Mouse (Mus musculus) telencephalon, adult 2 months (tissue): ENCODE results near the gene Senp1.

Experiments
- DNase-seq: peaks from one replicate; pipeline ENCODE4 v3.0.0-alpha.2; 2011; ENCODE audit warnings: low read depth, low spot score

The Senp1 gene

DNA sequence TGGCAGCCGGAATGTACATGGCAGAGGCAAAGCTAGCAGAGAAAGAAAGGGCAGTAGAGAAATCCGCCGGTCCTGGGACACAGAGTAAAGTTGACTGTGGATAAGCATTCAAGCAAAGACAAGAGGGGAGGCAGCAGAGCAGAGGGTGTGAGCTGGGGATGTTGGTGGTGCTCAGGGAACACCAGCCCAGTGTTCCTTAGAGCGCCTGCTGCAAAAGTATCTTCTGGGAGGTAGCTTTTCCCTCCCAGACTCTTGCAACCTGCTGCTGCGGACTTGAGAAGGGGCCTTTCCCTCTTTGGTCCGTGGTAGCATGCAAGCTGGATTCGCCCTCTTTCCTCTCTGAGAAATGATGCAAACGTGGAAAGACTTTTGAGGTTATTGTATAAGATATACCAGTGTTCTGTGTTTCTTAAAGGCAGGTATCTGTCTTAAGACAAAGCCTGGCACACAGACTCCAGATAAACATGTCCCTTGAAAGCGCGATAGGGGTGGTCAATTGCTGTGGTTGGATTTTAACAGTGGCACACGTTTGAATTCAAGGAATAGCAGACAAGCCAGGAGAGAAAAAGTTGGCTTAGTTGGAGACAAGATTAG, 14.3 kb upstream of the Senp1 start:
- DNase-seq, result no peak

DNA sequence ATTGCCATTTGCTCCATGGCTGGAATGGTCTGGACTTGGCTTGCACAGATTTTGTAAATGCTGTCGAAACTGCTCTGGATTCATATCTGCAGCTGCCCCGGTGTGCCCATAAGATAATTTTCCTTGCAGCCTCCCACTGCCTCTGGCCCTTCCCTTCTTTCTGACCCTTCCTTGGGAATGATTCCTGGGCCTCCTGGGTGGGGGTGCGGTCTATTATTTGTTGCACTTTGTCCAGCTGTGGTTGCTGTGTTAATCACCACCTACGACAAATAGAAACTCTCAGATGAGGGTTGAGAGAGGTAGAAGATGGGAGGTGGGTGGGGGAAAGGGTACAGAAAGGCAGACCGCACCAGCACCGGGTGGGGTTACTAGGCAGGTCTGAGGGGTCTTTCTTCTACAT, 13.7 kb upstream of the Senp1 start:
- no peak for DNase-seq

DNA sequence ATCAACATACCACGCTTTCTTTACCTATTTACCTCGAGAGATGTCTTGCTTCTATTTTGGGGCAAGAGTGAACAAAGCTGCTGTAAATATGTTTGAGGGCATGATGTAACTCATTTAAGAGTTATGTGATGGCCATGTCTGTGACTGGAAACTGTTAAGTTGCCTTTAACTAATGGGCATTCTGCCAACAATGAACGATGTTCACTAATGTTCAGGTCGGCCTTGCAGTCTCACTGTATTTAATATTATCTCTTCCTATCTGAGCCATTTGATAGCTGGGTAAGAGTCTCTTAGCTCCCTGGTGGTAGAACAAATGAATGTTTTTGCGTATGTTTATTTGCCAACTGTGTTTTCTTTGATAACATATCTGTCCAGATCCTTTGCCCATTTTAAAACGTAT, 13.0 kb upstream of the Senp1 start:
- DNase-seq, result no peak

DNA sequence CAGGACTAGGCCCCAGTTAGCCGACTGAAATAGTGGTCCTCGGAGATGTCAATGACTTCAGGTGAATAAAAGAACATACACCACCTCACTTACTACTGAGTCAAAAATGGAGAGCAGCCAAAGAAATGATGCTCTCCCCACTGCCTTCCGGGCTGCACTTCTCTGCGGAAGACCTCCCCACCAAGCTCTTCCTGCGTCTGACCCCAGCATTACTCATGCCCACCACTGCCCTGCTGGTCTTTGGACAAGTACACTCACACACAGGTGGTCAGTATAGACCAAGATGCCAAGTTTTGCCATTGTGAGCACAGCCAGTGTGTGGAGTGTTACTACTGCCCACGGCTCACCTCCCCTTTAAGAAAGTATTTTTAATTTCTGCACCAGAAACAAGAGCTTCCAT, 8.9 kb upstream of the Senp1 start:
- no peak for DNase-seq

DNA sequence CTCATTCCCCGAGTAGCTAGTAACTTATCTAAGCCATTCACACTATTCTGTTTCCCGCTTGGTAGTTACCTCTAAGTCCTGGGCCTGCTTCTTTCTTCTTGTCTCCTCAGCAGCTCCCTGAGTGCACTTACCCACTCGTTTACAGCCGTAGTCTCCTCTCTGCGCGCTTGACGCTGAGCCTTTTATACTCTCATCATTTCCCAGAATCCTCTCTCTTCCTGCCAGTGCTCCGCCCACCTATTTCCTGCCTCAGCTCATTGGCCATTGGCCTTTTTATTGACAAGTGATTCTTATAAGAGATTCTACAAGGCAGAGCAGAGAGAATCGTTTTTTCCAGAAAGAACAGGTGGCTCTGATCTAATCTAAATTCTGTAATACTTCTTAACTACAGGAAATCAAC, 5.0 kb upstream of the Senp1 start:
- no peak for DNase-seq

DNA sequence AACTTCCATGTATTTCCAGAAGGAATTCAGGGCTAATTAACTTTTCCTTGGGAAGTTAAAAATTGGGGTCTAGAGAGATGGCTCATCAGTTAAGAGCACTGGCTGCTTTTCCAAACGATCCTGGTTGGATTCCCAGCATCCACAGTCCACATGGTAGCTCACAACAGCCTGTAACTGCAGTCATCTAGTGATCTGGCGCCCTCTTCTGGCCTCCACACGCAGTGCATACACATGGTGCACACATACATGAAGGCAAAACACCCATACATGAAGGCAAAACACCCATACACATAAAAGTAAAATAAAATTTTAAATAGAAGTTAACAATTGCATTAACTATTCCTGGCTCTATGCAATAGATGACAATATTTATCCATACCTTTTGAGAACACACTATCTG, 3.4 kb upstream of the Senp1 start:
- no peak for DNase-seq

DNA sequence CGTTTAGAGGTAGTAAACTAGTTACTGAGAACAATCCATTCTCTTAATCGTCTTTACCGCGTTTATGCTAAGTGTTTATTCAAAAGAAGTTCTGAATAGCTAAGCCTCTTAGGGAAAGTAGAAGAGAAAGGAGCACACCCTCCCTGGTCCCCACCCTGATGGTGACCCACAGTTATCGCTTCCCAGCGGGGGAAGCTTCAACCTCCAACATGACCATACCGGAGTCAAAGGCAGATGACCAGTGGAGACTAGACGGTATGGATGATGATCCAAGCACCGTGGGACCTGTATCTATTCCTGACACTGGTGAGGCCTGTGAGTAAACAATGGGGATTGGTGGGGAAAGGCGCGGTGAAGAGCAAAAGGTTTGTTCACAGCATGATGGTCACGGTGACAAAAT, 1.4 kb upstream of the Senp1 start:
- no peak for DNase-seq

DNA sequence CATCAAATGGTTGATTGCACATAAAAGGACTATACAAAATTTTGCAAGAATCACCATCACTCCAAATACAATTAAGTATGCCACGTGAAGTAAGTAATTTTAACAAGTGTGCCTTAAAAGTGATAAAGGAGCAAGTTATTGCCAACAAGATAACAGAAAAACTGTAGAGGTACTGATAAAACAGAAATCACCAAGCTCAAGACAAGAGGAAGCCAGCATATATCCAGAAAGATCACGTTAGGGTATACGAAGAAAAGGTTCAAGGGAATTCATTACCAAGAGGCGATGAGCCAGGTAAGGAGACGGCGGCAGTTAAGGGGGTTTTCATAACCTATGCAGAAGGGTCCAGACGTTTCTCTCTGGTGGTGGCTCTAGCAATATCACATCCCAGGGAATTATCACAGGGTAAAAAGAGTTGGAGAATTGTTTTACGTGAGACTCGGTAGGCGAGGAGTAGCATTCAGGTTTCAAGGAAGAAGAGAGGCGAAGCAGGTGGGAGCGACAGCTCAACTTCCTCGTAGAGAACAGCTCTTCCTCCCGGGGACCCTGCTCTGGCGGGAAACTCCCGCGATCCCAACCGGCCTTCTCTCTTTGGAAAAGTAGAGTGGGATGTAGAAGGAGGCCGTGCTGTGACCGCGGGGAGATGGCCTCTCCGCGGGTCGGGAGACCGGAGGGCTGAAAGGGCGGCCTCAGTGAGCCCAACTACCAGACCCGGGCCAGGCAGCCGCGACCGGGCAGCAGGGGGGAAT, 998 bp downstream of the Senp1 start, which contains the start of gene Pfkm:
Gene Pfkm, plus strand, starts transcription at position 218 of the 749 bp plus-strand sequence.
- no peak for DNase-seq

DNA sequence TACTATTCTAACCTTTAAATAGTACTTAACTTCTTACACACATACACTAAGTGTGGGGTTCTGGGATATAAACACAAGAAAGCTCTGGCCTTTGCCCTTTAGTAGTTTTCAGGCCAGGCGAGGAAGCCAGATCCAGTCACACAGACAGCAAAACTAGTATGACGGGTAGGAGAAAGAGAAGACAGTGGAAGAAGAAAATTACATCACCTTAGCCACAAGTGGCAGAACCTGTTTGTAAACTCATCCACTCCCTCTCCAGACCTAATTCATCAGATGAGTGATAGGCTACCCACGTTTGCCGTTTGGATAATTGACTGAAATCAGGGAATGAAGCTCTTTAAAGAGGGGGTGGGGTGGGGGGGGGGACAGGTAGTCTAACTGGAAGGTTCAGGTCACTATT, 1.7 kb downstream of the Senp1 start:
- no peak for DNase-seq

DNA sequence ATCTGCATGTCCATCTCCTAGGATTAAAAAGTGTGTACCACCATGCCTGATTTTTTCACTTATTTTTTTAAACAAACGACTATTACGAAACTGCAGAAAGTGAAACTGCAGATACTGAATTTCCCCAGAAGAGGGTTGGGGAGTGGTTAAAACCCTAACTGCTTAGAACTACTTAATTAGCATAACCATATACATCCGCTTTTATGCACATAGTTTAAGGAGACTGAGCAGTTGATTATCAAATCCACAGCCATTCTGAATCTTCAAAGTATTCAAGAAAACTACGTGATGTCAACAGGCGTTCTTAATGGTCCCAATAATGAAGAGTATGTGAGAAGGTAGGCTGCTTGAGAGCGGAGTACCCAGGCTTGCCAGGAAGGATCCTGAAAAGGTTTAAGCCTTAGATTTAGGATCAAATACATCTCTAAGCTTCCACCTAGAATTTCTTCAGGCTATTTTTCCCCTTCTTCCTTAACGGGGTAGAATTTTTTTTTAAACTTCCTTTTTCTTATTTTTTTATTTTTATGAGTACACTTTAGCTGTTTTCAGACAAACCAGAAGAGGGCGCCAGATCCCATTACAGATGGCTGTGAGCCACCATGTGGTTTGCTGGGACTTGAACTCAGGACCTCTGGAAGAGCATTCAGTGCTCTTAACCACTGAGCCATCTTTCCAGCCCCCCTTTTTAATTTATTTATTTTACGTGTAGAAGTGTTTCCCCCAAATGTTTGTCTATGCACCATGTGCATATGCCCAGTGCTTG, 3.9 kb downstream of the Senp1 start:
- no peak for DNase-seq

DNA sequence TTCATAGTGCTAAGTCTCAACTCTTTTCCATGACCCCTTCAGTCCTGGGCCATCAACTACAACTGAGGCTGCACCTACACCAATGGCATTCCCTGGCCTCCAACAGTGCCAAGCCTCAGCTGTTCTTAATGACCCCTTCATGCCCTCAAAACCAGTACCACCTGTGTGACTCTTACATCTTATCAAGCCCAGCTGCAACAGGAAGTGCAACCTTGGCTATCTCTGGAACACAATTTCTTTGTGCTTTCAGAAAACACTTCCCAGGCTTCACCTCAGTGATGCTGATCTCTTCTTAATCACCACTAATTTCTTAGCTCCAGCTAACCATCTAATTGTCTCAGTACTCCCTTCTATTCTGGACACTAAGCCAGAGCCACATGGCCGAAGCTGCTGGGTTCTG, 4.7 kb downstream of the Senp1 start:
- no peak for DNase-seq

DNA sequence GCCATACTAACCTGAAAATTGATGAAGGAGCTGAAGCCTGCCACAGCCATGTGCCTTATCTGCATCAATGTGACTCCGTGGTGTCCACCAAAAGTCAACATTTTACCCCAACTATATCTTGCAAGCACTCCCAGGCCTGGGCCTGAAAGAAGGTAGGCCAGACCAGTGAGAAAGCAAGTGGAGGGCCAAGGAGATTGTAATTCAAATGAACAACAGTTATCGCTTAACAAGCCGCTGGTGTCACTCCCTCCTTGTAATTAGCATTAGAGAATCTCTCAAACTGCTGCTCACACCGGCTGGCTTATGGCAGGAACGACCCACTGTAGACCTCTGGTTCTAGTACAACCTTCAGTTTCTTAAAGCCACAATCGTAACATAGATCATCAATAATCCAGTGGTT, 16.6 kb downstream of the Senp1 start:
- DNase-seq, result no peak

DNA sequence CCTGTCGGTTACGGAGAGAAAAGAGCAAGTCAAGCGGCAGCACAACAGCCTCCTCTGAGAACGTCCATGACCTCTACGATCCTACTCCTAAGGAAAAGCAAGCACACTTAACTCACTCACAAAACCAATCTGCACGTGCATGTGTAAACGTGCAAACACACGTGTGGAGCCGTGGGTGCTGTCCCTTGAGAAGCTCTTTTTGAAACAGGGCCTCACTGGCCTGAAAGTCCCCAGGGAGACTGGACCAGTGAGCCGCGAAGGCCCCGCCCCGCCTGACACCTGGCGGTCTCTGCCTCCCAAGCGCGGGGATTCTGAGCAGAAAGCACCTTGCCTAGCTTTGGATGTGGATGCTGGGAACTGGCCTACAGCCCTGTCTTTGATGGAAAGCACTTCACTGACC, 18.5 kb downstream of the Senp1 start:
- DNase-seq, result no peak

DNA sequence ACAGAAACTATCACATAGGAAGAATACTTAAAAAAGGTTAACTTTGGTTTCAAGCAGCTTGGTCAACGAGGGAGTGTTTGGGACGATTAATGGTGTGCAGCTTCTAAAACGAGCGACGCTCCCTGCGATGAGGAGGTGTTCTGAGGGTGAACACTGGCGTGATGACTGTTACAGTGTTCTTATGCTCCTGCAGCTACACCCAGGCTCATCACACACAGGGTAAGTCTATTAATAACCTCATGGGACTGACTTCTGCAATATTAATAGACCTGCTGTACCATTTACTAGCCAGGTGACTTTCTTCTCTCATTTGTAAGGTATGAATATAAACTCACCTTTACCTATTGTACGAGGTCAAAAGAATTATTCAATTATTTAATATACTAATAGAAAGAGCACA, 19.0 kb downstream of the Senp1 start:
- DNase-seq, result no peak

DNA sequence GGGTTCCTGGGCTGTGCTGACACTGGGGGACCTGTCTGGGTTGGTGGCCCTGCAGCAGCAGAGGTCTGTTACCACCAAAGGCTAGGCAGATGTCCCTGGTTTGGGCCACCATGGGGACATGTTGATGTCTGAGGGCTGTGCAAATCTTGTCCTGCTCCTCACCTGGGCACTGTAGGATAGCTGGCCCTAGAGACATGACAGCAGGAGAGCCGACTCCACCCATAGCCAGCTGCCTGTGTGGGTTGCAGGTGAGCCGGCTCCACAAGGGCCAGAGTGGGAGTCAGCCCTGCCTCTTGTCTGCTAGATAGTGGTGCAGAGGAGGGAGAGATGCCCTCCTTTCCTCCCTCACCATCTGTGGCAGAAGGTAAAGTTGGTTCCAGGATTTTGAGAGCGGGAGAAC, 23.2 kb downstream of the Senp1 start:
- no peak for DNase-seq

DNA sequence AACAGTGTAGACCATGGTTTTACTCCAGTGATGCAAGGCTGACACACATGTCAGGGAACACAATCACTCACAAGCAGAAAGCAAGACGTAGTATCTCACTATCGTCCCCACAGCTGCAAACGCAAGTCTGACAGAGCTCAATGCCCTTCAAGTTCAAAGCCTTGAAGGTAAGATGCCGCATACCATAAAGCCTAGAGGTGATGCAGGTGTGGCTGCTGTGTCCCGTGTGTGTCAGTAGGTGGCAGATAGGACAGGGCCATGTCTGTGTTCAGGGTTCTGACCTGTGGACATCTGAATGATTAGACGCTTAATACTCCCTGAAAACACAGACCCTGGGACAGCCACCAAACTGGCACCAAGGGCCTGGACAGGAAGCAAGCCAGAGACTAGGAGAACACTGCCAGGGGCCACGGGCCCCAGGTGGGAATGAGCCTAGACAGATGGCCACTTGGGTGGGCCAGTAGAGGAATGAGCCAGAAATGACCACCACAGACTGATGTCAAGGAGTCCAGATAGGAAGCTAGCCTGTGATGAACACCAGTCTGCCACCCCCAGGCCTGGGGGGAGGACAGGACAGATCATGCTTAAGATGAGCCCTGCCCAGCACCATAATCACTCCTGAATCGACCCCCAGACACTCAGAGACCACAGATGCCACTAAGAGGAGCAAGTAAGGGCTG, 23.8 kb downstream of the Senp1 start:
- no peak for DNase-seq

DNA sequence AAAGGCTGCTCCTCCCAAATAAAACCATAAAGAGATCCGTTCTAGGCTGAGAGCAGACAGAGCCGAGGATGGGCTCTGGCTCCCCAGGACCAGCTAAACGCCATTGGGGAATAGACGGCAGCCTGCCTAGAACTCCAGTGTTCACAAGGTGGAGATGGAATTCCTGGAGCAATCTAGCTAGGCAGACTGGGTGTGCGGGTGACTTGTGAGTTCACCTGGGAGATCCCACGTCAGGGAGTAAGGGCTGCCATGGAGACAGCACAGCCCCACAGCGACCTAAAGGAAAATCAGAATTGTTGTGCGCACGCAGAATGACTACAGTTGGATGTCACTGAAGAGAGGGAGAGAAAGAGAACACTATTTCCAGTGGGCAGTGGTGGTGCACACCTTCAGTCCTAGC, 25.0 kb downstream of the Senp1 start:
- no peak for DNase-seq

DNA sequence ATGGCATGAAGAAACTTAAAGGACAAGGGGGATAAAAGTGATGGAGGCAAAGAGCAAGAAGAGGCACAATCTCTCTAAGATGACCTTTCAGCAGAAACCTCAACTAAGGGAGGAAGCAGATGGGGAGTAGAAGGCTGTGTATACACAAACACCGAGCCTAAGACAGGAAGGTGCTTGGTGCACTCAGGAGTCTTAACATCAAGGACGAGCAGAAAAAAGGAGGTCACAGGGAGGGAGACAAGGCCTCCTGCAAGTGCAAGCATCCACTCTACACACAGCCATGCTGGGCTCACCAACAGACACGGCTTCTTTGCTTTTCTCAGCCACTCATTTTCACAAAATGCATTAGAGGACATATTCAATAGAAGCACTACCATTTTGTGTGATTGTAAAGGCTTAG, 26.1 kb downstream of the Senp1 start:
- DNase-seq, result no peak

DNA sequence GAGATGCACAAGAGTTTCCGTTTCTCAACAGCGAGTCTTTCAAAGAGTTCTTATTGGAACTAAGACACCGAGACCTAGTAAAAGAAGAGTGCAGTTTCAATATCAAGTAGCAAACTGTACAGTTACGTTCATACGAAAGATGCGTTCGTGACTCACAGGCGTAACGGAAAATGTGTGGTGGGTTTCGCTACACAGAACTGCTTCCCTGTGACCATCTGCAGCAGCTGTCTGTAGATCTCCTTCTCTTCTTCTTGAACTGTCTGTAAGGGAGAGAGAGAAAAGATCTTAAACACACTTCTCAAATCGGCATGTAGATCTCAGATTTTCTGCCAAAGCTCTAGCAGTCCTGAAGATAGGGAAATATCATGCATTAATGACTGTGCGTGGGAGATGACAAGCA, 26.9 kb downstream of the Senp1 start:
- DNase-seq, result no peak

DNA sequence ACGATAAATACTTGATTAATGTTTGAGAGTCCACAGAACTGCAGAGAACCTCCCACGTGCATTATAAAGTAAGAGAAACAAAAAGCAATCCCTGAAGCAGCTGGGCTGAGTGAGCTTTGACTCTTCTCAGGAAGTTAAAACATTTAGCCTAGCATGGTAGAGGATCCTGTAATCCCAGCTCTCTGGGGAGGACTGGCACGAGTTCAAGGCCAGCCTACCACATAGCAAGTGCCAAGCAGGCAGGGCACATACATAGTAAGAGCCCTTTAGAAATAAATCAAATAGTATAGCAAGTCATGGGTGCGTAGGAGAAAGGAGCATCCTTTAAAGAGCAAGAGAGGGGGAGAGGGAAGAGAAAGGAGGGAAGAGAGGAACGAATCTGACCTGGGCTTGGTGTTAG, 27.7 kb downstream of the Senp1 start:
- no peak for DNase-seq

DNA sequence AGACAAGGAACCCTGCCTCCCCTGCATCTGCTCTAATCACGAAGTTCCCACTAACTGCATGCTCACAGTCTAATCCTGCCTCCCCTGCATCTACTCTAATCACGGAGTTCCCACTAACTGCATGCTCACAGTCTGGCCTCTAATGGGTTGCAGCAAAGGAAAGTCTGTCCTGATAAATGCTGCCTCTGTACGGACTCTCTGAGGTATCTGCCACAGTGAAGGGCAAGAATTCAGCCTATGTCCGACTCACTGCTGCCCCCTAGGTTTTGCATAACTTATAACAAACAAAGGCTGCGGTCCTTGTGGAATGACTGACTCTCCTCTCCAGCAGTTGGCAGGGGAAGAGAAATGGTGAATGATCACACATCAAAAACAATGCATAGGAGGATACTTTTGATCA, 38.3 kb downstream of the Senp1 start:
- DNase-seq, result peak; percentile 47

DNA sequence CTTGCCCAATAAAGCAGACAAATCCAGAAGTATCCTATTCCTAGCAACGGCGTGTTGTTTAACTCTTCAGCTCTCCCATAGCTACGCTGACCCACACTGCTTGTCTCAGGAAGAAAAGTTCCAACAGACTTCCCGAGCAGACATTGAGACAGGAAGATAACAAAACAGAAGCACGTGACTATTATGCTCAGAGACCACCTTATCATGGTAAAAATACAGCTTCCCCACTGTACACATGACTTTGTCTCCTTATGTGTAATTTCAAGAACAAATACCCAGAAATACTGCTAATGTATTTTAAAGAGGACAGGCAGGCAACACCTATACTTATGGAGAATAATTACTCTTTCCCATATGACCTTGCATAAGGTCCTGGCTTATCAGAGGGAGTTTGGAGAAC, 41.9 kb downstream of the Senp1 start:
- no peak for DNase-seq
